Mouse (Mus musculus) liver, embryonic 16.5 days (tissue): ENCODE measurements at regions not wholly inside any gene's neighbourhood (a gene's known extent, or its start where the extent isn't known, plus 50 kb on each side); places are given as distances from the start of the nearest gene placed in this dataset.

Experiments
- ATAC-seq: fragments of 200-750 bp; cut with Nextera tagmentation; 2 replicates; pipeline ENCODE4 v1.8.0; 2017; ENCODE audit warnings: low read depth, mild to moderate bottlenecking, moderate number of reproducible peaks, moderate library complexity
- H3K27ac ChIP-seq: fragments of 300-500 bp; sonication (generic); 2 replicates; pipeline ENCODE4 v1.5.1; 2014; ENCODE audit warnings: mild to moderate bottlenecking, low read length
- H3K27me3 ChIP-seq: fragments of 300-500 bp; sonication (generic); 2 replicates; pipeline ENCODE4 v1.6.1; 2014; ENCODE audit warnings: low read depth, low read length, mixed read lengths; ENCODE audit not compliant: control insufficient read depth, insufficient read depth
- H3K36me3 ChIP-seq: fragments of 300-500 bp; sonication (generic); 2 replicates; pipeline ENCODE4 v1.6.1; 2014; ENCODE audit warnings: mild to moderate bottlenecking; ENCODE audit not compliant: control insufficient read depth, insufficient read depth
- H3K4me1 ChIP-seq: fragments of 300-500 bp; sonication (generic); 2 replicates; pipeline ENCODE4 v1.6.1; 2014; ENCODE audit warnings: low read depth, low read length, mixed read lengths; ENCODE audit not compliant: control insufficient read depth
- H3K4me2 ChIP-seq: fragments of 300-500 bp; sonication (generic); 2 replicates; pipeline ENCODE4 v1.6.1; 2014; ENCODE audit warnings: low read depth, low read length, mixed read lengths
- H3K4me3 ChIP-seq: fragments of 300-500 bp; sonication (generic); 2 replicates; pipeline ENCODE4 v1.5.1; 2014; ENCODE audit warnings: low read depth, mild to moderate bottlenecking, low read length
- H3K9ac ChIP-seq: fragments of 300-500 bp; sonication (generic); 2 replicates; pipeline ENCODE4 v1.6.1; 2014; ENCODE audit warnings: low read depth, low read length
- H3K9me3 ChIP-seq: fragments of 300-500 bp; sonication (generic); replicated peaks from 2 replicates; pipeline ENCODE4 v1.6.1; 2016; ENCODE audit warnings: low read length; ENCODE audit not compliant: control insufficient read depth
- WGBS: fragments of 180-500 bp; shearing (Covaris S2); extraction: QIAGEN DNeasy Blood & Tissue Kit; methylation state at CpG from one replicate; pipeline ENCODE4 v1.1.7; 2014; ENCODE audit not compliant: insufficient replicate concordance; 5-methylcytosine and 5-hydroxymethylcytosine counted together

- no peaks in the 10 kb centered on the region for H3K9me3 ChIP-seq
- ATAC-seq, result no peak
- WGBS, result 64% methylated on average over 9 of the region's 9 CpGs
- H3K36me3 ChIP-seq, result no peaks in the 10 kb centered on the region
- no peaks in the 10 kb centered on the region for H3K27me3 ChIP-seq
- H3K9ac ChIP-seq, result no peak overlapping the region
- no peak overlapping the region for H3K4me3 ChIP-seq
- no peaks in the 10 kb centered on the region for H3K4me1 ChIP-seq
- H3K4me2 ChIP-seq, result no peak overlapping the region
- H3K27ac ChIP-seq, result no peak overlapping the region
Observed at GRCm38 (mm10) chr4:33736061-33736701, 188.2 kb upstream of the Cnr1 start.

- no peak overlapping the region for H3K4me3 ChIP-seq
- H3K4me2 ChIP-seq, result no peak overlapping the region
- H3K9ac ChIP-seq, result no peak overlapping the region
- WGBS, result 46% methylated on average over 1 of the region's 1 CpGs
- H3K4me1 ChIP-seq, result no peaks in the 10 kb centered on the region
- H3K9me3 ChIP-seq, result no peaks in the 10 kb centered on the region
- H3K36me3 ChIP-seq, result no peaks in the 10 kb centered on the region
- ATAC-seq, result no peak
- H3K27me3 ChIP-seq, result no peaks in the 10 kb centered on the region
- no peak overlapping the region for H3K27ac ChIP-seq
Observed at GRCm38 (mm10) chr4:33737337-33737736, 187.1 kb upstream of the Cnr1 start.

- WGBS, result 8% methylated on average over 8 of the region's 8 CpGs
- Histone ChIP-seq H3K4me1 (no peaks in the 10 kb centered on the region), H3K4me2 (no peak overlapping the region), H3K4me3 (no peak overlapping the region), H3K27ac (no peak overlapping the region), H3K27me3 (no peaks in the 10 kb centered on the region), H3K9me3 (no peaks in the 10 kb centered on the region), H3K9ac (no peak overlapping the region), H3K36me3 (no peaks in the 10 kb centered on the region)
- peak; percentile 75 for ATAC-seq
Observed at GRCm38 (mm10) chr4:33737859-33738417, 186.5 kb upstream of the Cnr1 start.

GRCm38 (mm10) chr4:33739211-33739904, 185.0 kb upstream of the Cnr1 start:
- Histone ChIP-seq H3K9me3 (no peaks in the 10 kb centered on the region), H3K4me3 (no peak overlapping the region), H3K9ac (no peak overlapping the region), H3K4me1 (no peaks in the 10 kb centered on the region), H3K27me3 (no peaks in the 10 kb centered on the region), H3K4me2 (no peak overlapping the region), H3K27ac (no peak overlapping the region), H3K36me3 (no peaks in the 10 kb centered on the region)
- WGBS, result 77% methylated on average over 8 of the region's 8 CpGs
- no peak for ATAC-seq

- H3K4me1 ChIP-seq, result no peaks in the 10 kb centered on the region
- ATAC-seq, result no peak
- 64% methylated on average over 12 of the region's 12 CpGs for WGBS
Observed at GRCm38 (mm10) chr4:33740982-33741381, 183.4 kb upstream of the Cnr1 start.

GRCm38 (mm10) chr4:33745180-33745579, 179.2 kb upstream of the Cnr1 start:
- WGBS, result 49% methylated on average over 3 of the region's 3 CpGs
- ATAC-seq, result no peak
- Histone ChIP-seq H3K27me3 (no peaks in the 10 kb centered on the region), H3K9me3 (no peaks in the 10 kb centered on the region), H3K27ac (no peak overlapping the region), H3K4me2 (no peak overlapping the region), H3K4me3 (no peak overlapping the region), H3K9ac (no peak overlapping the region), H3K36me3 (no peaks in the 10 kb centered on the region), H3K4me1 (no peaks in the 10 kb centered on the region)

More at GRCm38 (mm10) chr4:33740982-33741381, 183.4 kb upstream of the Cnr1 start:
- no peaks in the 10 kb centered on the region for H3K9me3 ChIP-seq
- H3K9ac ChIP-seq, result no peak overlapping the region
- H3K27me3 ChIP-seq, result no peaks in the 10 kb centered on the region
- H3K36me3 ChIP-seq, result no peaks in the 10 kb centered on the region
- H3K27ac ChIP-seq, result no peak overlapping the region
- no peak overlapping the region for H3K4me2 ChIP-seq
- H3K4me3 ChIP-seq, result no peak overlapping the region

- no peaks in the 10 kb centered on the region for H3K27me3 ChIP-seq
- no peak overlapping the region for H3K27ac ChIP-seq
- no peak overlapping the region for H3K4me3 ChIP-seq
- H3K36me3 ChIP-seq, result no peaks in the 10 kb centered on the region
- H3K4me1 ChIP-seq, result no peaks in the 10 kb centered on the region
- no peak overlapping the region for H3K9ac ChIP-seq
- WGBS, result 61% methylated on average over 5 of the region's 5 CpGs
- no peak for ATAC-seq
- H3K9me3 ChIP-seq, result no peaks in the 10 kb centered on the region
- no peak overlapping the region for H3K4me2 ChIP-seq
Observed at GRCm38 (mm10) chr4:33747316-33747895, 177.0 kb upstream of the Cnr1 start.

GRCm38 (mm10) chr4:33767721-33768120, 156.7 kb upstream of the Cnr1 start:
- WGBS, result 59% methylated on average over 2 of the region's 2 CpGs
- Histone ChIP-seq H3K27ac (no peak overlapping the region), H3K36me3 (no peaks in the 10 kb centered on the region), H3K9ac (no peak overlapping the region), H3K4me3 (no peak overlapping the region), H3K9me3 (no peaks in the 10 kb centered on the region), H3K4me1 (no peaks in the 10 kb centered on the region), H3K4me2 (no peak overlapping the region), H3K27me3 (no peaks in the 10 kb centered on the region)
- ATAC-seq, result no peak

- no peaks in the 10 kb centered on the region for H3K27me3 ChIP-seq
- no peaks in the 10 kb centered on the region for H3K4me1 ChIP-seq
- no peaks in the 10 kb centered on the region for H3K9me3 ChIP-seq
- no peak for ATAC-seq
- WGBS, result 62% methylated on average over 4 of the region's 4 CpGs
- no peak overlapping the region for H3K4me2 ChIP-seq
- H3K4me3 ChIP-seq, result no peak overlapping the region
- no peak overlapping the region for H3K9ac ChIP-seq
- no peaks in the 10 kb centered on the region for H3K36me3 ChIP-seq
- no peak overlapping the region for H3K27ac ChIP-seq
Observed at GRCm38 (mm10) chr4:33786027-33786426, 138.4 kb upstream of the Cnr1 start.
